Mouse (Mus musculus) hindbrain, embryonic 11.5 days (tissue): ENCODE results near the gene Galntl6. TPM values are rescaled to one million over a fixed set of nuclear protein-coding genes. Genes with fewer than 3 reads are reported as not detected.

Experiments
- ATAC-seq: fragments of 200-750 bp; cut with Nextera tagmentation; 2 replicates; pipeline ENCODE4 v1.8.0; 2017; ENCODE audit warnings: mild to moderate bottlenecking, moderate TSS enrichment, moderate library complexity; ENCODE audit not compliant: low FRiP score
- DNase-seq: peaks from one replicate; pipeline ENCODE4 v3.0.0-alpha.2; 2015; ENCODE audit warnings: low spot score
- H3K27ac ChIP-seq: fragments of 300-500 bp; sonication (generic); 2 replicates; pipeline ENCODE4 v1.5.1; 2014; ENCODE audit warnings: mild to moderate bottlenecking, low read depth, low read length
- H3K27me3 ChIP-seq: fragments of 300-500 bp; sonication (generic); 2 replicates; pipeline ENCODE4 v1.6.1; 2014; ENCODE audit warnings: mild to moderate bottlenecking, low read length, moderate library complexity, mixed read lengths; ENCODE audit not compliant: control insufficient read depth, insufficient read depth
- H3K36me3 ChIP-seq: fragments of 300-500 bp; sonication (generic); 2 replicates; pipeline ENCODE4 v1.6.1; 2014; ENCODE audit warnings: mild to moderate bottlenecking, low read length, moderate library complexity, mixed read lengths; ENCODE audit not compliant: control insufficient read depth, insufficient read depth
- H3K4me1 ChIP-seq: fragments of 300-500 bp; sonication (generic); replicated peaks from 2 replicates; pipeline ENCODE4 v1.6.1; 2014; ENCODE audit warnings: low read length, mixed read lengths; ENCODE audit not compliant: control insufficient read depth, insufficient read depth
- H3K4me2 ChIP-seq: fragments of 300-500 bp; sonication (generic); replicated peaks from 2 replicates; pipeline ENCODE4 v1.6.1; 2014; ENCODE audit warnings: mild to moderate bottlenecking, low read depth, low read length
- H3K4me3 ChIP-seq: fragments of 300-500 bp; sonication (generic); 2 replicates; pipeline ENCODE4 v1.5.1; 2014; ENCODE audit warnings: low read depth, low read length
- H3K9ac ChIP-seq: fragments of 300-500 bp; sonication (generic); 2 replicates; pipeline ENCODE4 v1.6.1; 2014; ENCODE audit warnings: low read depth, low read length
- H3K9me3 ChIP-seq: fragments of 300-500 bp; sonication (generic); 2 replicates; pipeline ENCODE4 v1.6.1; 2016; ENCODE audit warnings: low read length; ENCODE audit not compliant: control insufficient read depth
- WGBS: fragments of 180-500 bp; shearing (Covaris S2); extraction: QIAGEN DNeasy Blood & Tissue Kit; methylation state at CpG from one replicate; pipeline ENCODE4 v1.1.7; 2014; 5-methylcytosine and 5-hydroxymethylcytosine counted together
- polyA plus RNA-seq: library from polyadenylated mRNA; unstranded; fragments of >200 nt; fragmentation: Nextera tagmentation; extraction: Ambion mirVana; gene quantifications from 2 replicates; pipeline ENCODE4 v1.2.1, GENCODE M21; 2014

The Galntl6 gene
- polyA plus RNA-seq, 1 experiment from 2014 or later: 0.66 TPM

GRCm38 (mm10) chr8:58904465-58904864 is 8.0 kb downstream of the Galntl6 start:
- H3K9me3 ChIP-seq: no peaks in the 10 kb centered on the region
- no peaks in the 10 kb centered on the region for H3K36me3 ChIP-seq
- WGBS: 41% methylated on average over 2 of the region's 2 CpGs
- H3K4me2 ChIP-seq: no peak overlapping the region
- ATAC-seq (no peak), DNase-seq (no peak)
- H3K4me1 ChIP-seq: no peaks in the 10 kb centered on the region
- H3K27me3 ChIP-seq: no peaks in the 10 kb centered on the region
- H3K9ac ChIP-seq: no peak overlapping the region
- no peak overlapping the region for H3K4me3 ChIP-seq
- no peak overlapping the region for H3K27ac ChIP-seq

DNA sequence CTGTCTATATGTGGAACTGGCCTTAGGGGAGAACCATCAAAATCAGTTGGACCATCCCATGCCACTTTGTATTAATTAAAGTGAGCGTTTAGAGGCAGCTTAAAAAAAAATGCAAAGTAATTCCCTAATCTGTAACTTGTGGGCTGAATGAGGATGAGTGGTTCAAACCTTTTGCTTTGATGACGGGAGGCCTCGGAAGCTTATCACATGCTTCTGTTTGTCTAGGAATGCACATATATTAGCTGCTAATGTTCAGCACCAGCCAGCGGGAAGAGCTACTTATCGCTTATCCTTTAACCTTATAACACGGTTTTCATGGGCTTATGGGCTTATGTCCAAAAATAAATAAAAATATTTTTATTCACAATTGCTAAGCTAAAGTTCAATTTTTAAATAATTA is 16.5 kb downstream of the Galntl6 start:
- 88% methylated on average over 6 of the region's 6 CpGs for WGBS
- no peaks in the 10 kb centered on the region for H3K4me1 ChIP-seq
- H3K27me3 ChIP-seq: no peaks in the 10 kb centered on the region
- no peak overlapping the region for H3K9ac ChIP-seq
- no peak for DNase-seq
- no peaks in the 10 kb centered on the region for H3K36me3 ChIP-seq
- H3K9me3 ChIP-seq: no peaks in the 10 kb centered on the region
- H3K4me3 ChIP-seq: no peak overlapping the region
- ATAC-seq: no peak
- no peak overlapping the region for H3K27ac ChIP-seq
- no peak overlapping the region for H3K4me2 ChIP-seq

- Histone ChIP-seq H3K9me3 (no peaks in the 10 kb centered on the region), H3K27me3 (no peaks in the 10 kb centered on the region), H3K4me3 (no peak overlapping the region), H3K27ac (no peak overlapping the region), H3K36me3 (no peaks in the 10 kb centered on the region), H3K9ac (no peak overlapping the region), H3K4me2 (no peak overlapping the region), H3K4me1 (no peaks in the 10 kb centered on the region)
- 97% methylated on average over 3 of the region's 3 CpGs for WGBS
- DNase-seq: no peak
- no peak for ATAC-seq
Observed at GRCm38 (mm10) chr8:58890591-58890990, 21.8 kb downstream of the Galntl6 start.

GRCm38 (mm10) chr8:58886405-58886804 is 26.0 kb downstream of the Galntl6 start:
- no peak for ATAC-seq
- Histone ChIP-seq H3K9me3 (no peaks in the 10 kb centered on the region), H3K27me3 (no peaks in the 10 kb centered on the region), H3K4me1 (no peaks in the 10 kb centered on the region), H3K36me3 (no peaks in the 10 kb centered on the region), H3K4me2 (no peak overlapping the region), H3K27ac (no peak overlapping the region), H3K9ac (no peak overlapping the region), H3K4me3 (no peak overlapping the region)
- DNase-seq: peak; percentile 57
- WGBS: 27% methylated on average over 1 of the region's 1 CpGs

- no peak for ATAC-seq
Observed at GRCm38 (mm10) chr8:58824347-58824746, 88.1 kb downstream of the Galntl6 start.

DNA sequence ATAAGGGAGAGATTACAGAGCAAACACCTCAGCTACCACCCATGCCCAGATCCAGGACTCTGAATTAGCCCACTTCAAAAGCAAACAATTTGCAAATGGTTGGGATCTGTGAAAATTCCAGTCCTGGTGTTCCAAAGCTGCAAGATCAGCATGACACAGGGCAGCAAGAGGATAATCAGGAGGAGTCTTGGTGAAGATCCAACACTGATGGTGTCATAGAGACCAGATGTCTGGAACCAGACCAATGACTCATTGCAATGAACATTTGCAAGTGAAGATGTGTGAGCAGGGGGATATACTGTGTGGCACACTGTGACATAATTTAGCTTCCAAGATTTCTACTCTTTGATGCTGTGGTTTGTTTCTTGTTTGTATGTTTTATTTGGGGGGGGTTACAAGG is 107.2 kb downstream of the Galntl6 start:
- ATAC-seq: no peak; the same call in 1 of the 2 replicates
- Histone ChIP-seq H3K27me3 (no peaks in the 10 kb centered on the region), H3K4me3 (no peak overlapping the region), H3K27ac (no peak overlapping the region), H3K36me3 (no peaks in the 10 kb centered on the region), H3K9ac (no peak overlapping the region), H3K9me3 (no peaks in the 10 kb centered on the region), H3K4me1 (no peaks in the 10 kb centered on the region), H3K4me2 (no peak overlapping the region)
- no peak for DNase-seq

More at GRCm38 (mm10) chr8:58824347-58824746, 88.1 kb downstream of the Galntl6 start:
- H3K4me1 ChIP-seq: no peaks in the 10 kb centered on the region
- no peak overlapping the region for H3K4me2 ChIP-seq
- H3K9ac ChIP-seq: no peak overlapping the region
- no peak overlapping the region for H3K27ac ChIP-seq
- no peak for DNase-seq
- no peaks in the 10 kb centered on the region for H3K36me3 ChIP-seq
- H3K27me3 ChIP-seq: no peaks in the 10 kb centered on the region
- H3K4me3 ChIP-seq: no peak overlapping the region
- H3K9me3 ChIP-seq: no peaks in the 10 kb centered on the region

DNA sequence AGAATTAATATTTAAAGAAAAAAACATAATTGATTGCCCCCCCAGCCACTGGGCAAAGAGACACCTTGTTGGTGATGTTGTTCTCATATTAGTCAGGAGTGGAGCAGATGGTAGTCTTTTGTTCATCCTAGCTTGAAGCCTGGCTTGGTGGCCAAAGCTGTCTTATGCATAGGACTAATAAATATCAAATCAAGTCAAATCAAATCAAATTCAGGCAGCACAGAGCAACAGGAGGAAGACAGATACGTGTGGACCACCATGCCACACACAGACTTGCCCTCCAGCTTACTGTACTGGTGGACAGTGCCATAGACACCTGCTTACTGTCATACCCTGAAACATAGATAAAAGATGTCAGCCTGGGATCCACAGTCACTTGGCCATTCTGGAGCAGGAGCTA is 110.6 kb downstream of the Galntl6 start:
- H3K4me3 ChIP-seq: no peak overlapping the region
- 88% methylated on average over 1 of the region's 1 CpGs for WGBS
- H3K27ac ChIP-seq: no peak overlapping the region
- H3K9me3 ChIP-seq: no peaks in the 10 kb centered on the region
- no peak for ATAC-seq
- H3K4me2 ChIP-seq: no peak overlapping the region
- H3K4me1 ChIP-seq: no peaks in the 10 kb centered on the region
- no peak overlapping the region for H3K9ac ChIP-seq
- DNase-seq: no peak
- H3K27me3 ChIP-seq: no peaks in the 10 kb centered on the region
- no peaks in the 10 kb centered on the region for H3K36me3 ChIP-seq

DNA sequence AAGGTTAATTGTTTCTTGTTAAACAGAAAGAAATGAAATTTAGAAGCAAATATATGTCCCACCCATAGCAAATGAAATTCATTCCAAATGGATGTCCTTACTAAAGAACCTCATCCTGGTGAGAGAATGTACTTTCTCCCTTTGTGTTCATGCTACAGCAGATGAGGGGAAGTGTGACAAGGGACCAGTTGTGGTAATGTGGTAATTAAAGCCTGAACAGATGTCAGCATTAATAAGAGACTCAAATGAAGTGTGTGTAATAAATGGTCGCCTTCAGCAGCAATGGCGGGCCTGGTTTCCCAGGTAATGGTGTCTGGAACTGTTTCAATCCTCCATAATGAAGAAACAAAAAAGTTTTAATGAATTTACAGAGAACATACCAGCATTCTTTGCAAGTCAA is 158.7 kb downstream of the Galntl6 start:
- ATAC-seq: no peak
- H3K4me1 ChIP-seq: no peaks in the 10 kb centered on the region
- no peaks in the 10 kb centered on the region for H3K9me3 ChIP-seq
- no peaks in the 10 kb centered on the region for H3K36me3 ChIP-seq
- no peak overlapping the region for H3K27ac ChIP-seq
- H3K4me2 ChIP-seq: no peak overlapping the region
- no peak overlapping the region for H3K9ac ChIP-seq
- H3K4me3 ChIP-seq: no peak overlapping the region
- WGBS: 72% methylated on average over 2 of the region's 2 CpGs
- H3K27me3 ChIP-seq: no peaks in the 10 kb centered on the region
- no peak for DNase-seq

DNA sequence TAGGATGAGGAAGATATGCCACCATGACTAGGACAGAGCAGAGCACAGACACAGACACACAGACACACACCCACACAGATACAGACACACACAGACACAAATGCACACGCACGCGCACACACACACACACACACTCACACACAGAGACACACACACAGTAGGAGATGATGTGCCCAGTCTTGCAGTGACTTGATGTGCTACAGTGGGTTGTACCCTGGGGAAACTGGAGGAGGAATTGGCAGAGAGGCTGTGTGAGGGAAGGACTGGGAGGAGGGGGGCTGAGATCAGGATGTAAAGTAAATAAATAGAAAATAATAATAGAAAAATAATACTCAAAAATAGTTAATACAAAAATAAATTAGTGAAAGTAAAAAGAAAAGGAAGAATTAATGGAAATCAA is 174.5 kb downstream of the Galntl6 start:
- Histone ChIP-seq H3K9ac (no peak overlapping the region), H3K36me3 (no peaks in the 10 kb centered on the region), H3K9me3 (no peaks in the 10 kb centered on the region), H3K4me1 (no peaks in the 10 kb centered on the region), H3K27ac (no peak overlapping the region), H3K27me3 (no peaks in the 10 kb centered on the region), H3K4me2 (no peak overlapping the region), H3K4me3 (no peak overlapping the region)
- no peak for DNase-seq
- WGBS: 97% methylated on average over 3 of the region's 3 CpGs
- 0 out of 2 replicates have a peak, but pooled peaks have one; percentile 38 for ATAC-seq
